Mouse (Mus musculus): ENCODE measurements around the gene Rmnd5a.

The Rmnd5a gene

GRCm38 (mm10) chr6:71369416-71369815 lies 71.0 kb downstream of the Rmnd5a start:
- DNase-seq = no peak

- no peak for DNase-seq
Observed at GRCm38 (mm10) chr6:71363995-71364394, 76.4 kb downstream of the Rmnd5a start.

- DNase-seq = no peak
Observed at GRCm38 (mm10) chr6:71361156-71361670, 79.2 kb downstream of the Rmnd5a start.

- DNase-seq = no peak
Observed at GRCm38 (mm10) chr6:71360751-71361150, 79.7 kb downstream of the Rmnd5a start.

- DNase-seq = no peak
Observed at GRCm38 (mm10) chr6:71360221-71360620, 80.2 kb downstream of the Rmnd5a start.

GRCm38 (mm10) chr6:71357493-71357892 lies 82.9 kb downstream of the Rmnd5a start:
- DNase-seq = no peak

GRCm38 (mm10) chr6:71353722-71354121 lies 86.7 kb downstream of the Rmnd5a start:
- no peak for DNase-seq

- DNase-seq = no peak
Observed at GRCm38 (mm10) chr6:71352866-71353427, 87.5 kb downstream of the Rmnd5a start.

GRCm38 (mm10) chr6:71352201-71352600 lies 88.2 kb downstream of the Rmnd5a start:
- DNase-seq = no peak

GRCm38 (mm10) chr6:71351201-71351600 lies 89.2 kb downstream of the Rmnd5a start:
- no peak for DNase-seq

- peak; percentile 2 to 6 for DNase-seq
Observed at GRCm38 (mm10) chr6:71348006-71348405, 92.4 kb downstream of the Rmnd5a start.

- DNase-seq = no peak
Observed at GRCm38 (mm10) chr6:71341179-71341578, 99.3 kb downstream of the Rmnd5a start.

GRCm38 (mm10) chr6:71339351-71339750 lies 101.1 kb downstream of the Rmnd5a start:
- peak; percentile 4 to 8 for DNase-seq

- DNase-seq = no peak
Observed at GRCm38 (mm10) chr6:71338941-71339340, 101.5 kb downstream of the Rmnd5a start.
